Mouse (Mus musculus) limb, embryonic 14.5 days (tissue): ENCODE data around the gene Tm9sf1. TPM values are rescaled to one million over a fixed set of nuclear protein-coding genes. Genes with fewer than 3 reads are reported as not detected.

Experiments used
- ATAC-seq: fragments of 200-750 bp; cut with Nextera tagmentation; 2 replicates; pipeline ENCODE4 v1.8.0; 2017; ENCODE audit warnings: low read depth, moderate number of reproducible peaks, moderate TSS enrichment; ENCODE audit not compliant: low FRiP score
- DNase-seq: peaks from one replicate; pipeline ENCODE4 v3.0.0-alpha.2; 2015; ENCODE audit warnings: low spot score
- H3K27ac ChIP-seq: fragments of 300-500 bp; sonication (generic); replicated peaks from 2 replicates; pipeline ENCODE4 v1.5.1; 2014; ENCODE audit warnings: low read depth, mild to moderate bottlenecking, low read length, moderate library complexity, mixed read lengths
- H3K27me3 ChIP-seq: fragments of 300-500 bp; sonication (generic); 2 replicates; pipeline ENCODE4 v1.6.1; 2014; ENCODE audit warnings: low read length, mixed read lengths; ENCODE audit not compliant: control insufficient read depth, insufficient read depth
- H3K36me3 ChIP-seq: fragments of 300-500 bp; sonication (generic); 2 replicates; pipeline ENCODE4 v1.6.1; 2014; ENCODE audit warnings: mild to moderate bottlenecking, low read length, moderate library complexity, mixed read lengths; ENCODE audit not compliant: control insufficient read depth, insufficient read depth
- H3K4me1 ChIP-seq: fragments of 300-500 bp; sonication (generic); 2 replicates; pipeline ENCODE4 v1.6.1; 2014; ENCODE audit warnings: antibody characterized with exemption, low read length, mixed read lengths; ENCODE audit not compliant: control insufficient read depth, insufficient read depth
- H3K4me2 ChIP-seq: fragments of 300-500 bp; sonication (generic); replicated peaks from 2 replicates; pipeline ENCODE4 v1.6.1; 2014; ENCODE audit warnings: low read depth, mild to moderate bottlenecking, low read length, moderate library complexity; ENCODE audit not compliant: severe bottlenecking
- H3K4me3 ChIP-seq: fragments of 300-500 bp; sonication (generic); replicated peaks from 2 replicates; pipeline ENCODE4 v1.5.1; 2014; ENCODE audit warnings: low read length
- H3K9ac ChIP-seq: fragments of 300-500 bp; sonication (generic); 2 replicates; pipeline ENCODE4 v1.6.1; 2014; ENCODE audit warnings: mild to moderate bottlenecking, low read depth, low read length, moderate library complexity; ENCODE audit not compliant: severe bottlenecking
- H3K9me3 ChIP-seq: fragments of 300-500 bp; sonication (generic); 2 replicates; pipeline ENCODE4 v1.6.1; 2016; ENCODE audit warnings: low read length; ENCODE audit not compliant: control insufficient read depth
- POLR2A ChIP-seq: fragments of 200-500 bp; IDR thresholded peaks from 2 replicates; pipeline ENCODE4 v1.8.0; 2012; ENCODE audit warnings: inconsistent platforms, mild to moderate bottlenecking, moderate library complexity, borderline replicate concordance; ENCODE audit not compliant: insufficient read depth, insufficient read length; ENCODE audit errors: extremely low read depth
- WGBS: fragments of 180-500 bp; shearing (Covaris S2); extraction: QIAGEN DNeasy Blood & Tissue Kit; methylation state at CpG from one replicate; pipeline ENCODE4 v1.1.7; 2014; 5-methylcytosine and 5-hydroxymethylcytosine counted together
- polyA plus RNA-seq, 2 experiments: library from polyadenylated mRNA; depleted of rRNA in 1 of 2; stranded (reverse) in 1 of 2; unstranded in 1 of 2; fragments of >200 nt; fragmentation: Nextera tagmentation in 1 of 2; extraction: Ambion mirVana in 1 of 2; gene quantifications; 2 replicates each; pipeline versions ENCODE4 v1.2.1 to v1.2.3; 2012 to 2014

The Tm9sf1 gene
- polyA plus RNA-seq, 2 experiments = 92.3 to 111 TPM

- Histone ChIP-seq H3K9me3 (no peaks in the 10 kb centered on the region), H3K27ac (peak overlapping the region; percentile 45; the same call in 1 of the 2 replicates), H3K4me3 (peak overlapping the region; percentile 74), H3K36me3 (peaks cover 35% of the 10 kb centered on the region), H3K27me3 (no peaks in the 10 kb centered on the region), H3K9ac (peak overlapping the region; percentile 78), H3K4me1 (peaks cover 10% of the 10 kb centered on the region), H3K4me2 (peak overlapping the region; percentile 59)
- 76% methylated on average over 7 of the region's 7 CpGs for WGBS
- no peak for TF ChIP-seq POLR2A
- ATAC-seq = no peak
- no peak for DNase-seq
Measured at GRCm38 (mm10) chr14:55672741-55673060, 29.1 kb upstream of the Tm9sf1 start.

- peak; percentile 95 for DNase-seq
- no peaks in the 10 kb centered on the region for H3K27me3 ChIP-seq
- WGBS = under 1% methylated on average over 38 of the region's 38 CpGs
- peak within 1 kb of the TSS; percentile 74 for H3K4me3 ChIP-seq
- H3K9me3 ChIP-seq = no peaks in the 10 kb centered on the region
- H3K27ac ChIP-seq = peak within 1 kb of the TSS; percentile 89
- H3K4me2 ChIP-seq = peak within 1 kb of the TSS; percentile 59
- peaks cover 29% of the 10 kb centered on the region for H3K36me3 ChIP-seq
- H3K4me1 ChIP-seq = peaks cover 10% of the 10 kb centered on the region
- peak within 1 kb of the TSS; percentile 78 for H3K9ac ChIP-seq
- ATAC-seq = peak; percentile 97
- TF ChIP-seq POLR2A = 0 out of 2 replicates have a peak, but pooled peaks have one; percentile 42
Measured at GRCm38 (mm10) chr14:55671833-55672740, 28.5 kb upstream of the Tm9sf1 start, which contains the start of the genes Gmpr2 and Nedd8. TSS of gene Gmpr2 (plus strand) at chr14:55671941. TSS of gene Nedd8 (minus strand) at chr14:55672124.

- Histone ChIP-seq H3K4me2 (peak overlapping the region; percentile 59), H3K9ac (peak overlapping the region; percentile 78), H3K9me3 (no peaks in the 10 kb centered on the region), H3K27ac (peak overlapping the region; percentile 89), H3K36me3 (peaks cover 27% of the 10 kb centered on the region), H3K4me3 (peak overlapping the region; percentile 74), H3K4me1 (peaks cover 10% of the 10 kb centered on the region), H3K27me3 (no peaks in the 10 kb centered on the region)
- WGBS = 0% methylated on average over 12 of the region's 12 CpGs
- TF ChIP-seq POLR2A = no peak
- ATAC-seq = peak; percentile 32
- no peak for DNase-seq
Measured at GRCm38 (mm10) chr14:55671486-55671832, 27.9 kb upstream of the Tm9sf1 start.

- peak overlapping the region; percentile 53 for H3K27ac ChIP-seq
- ATAC-seq = no peak; the same call in 1 of the 2 replicates
- 25% methylated on average over 2 of the region's 2 CpGs for WGBS
- no peaks in the 10 kb centered on the region for H3K27me3 ChIP-seq
- TF ChIP-seq POLR2A = no peak
- peak overlapping the region; percentile 59 for H3K4me2 ChIP-seq
- H3K36me3 ChIP-seq = peaks cover 37% of the 10 kb centered on the region
- H3K4me3 ChIP-seq = peak overlapping the region; percentile 62
- peaks cover 5% of the 10 kb centered on the region for H3K4me1 ChIP-seq
- no peaks in the 10 kb centered on the region for H3K9me3 ChIP-seq
- DNase-seq = no peak
- H3K9ac ChIP-seq = peak overlapping the region; percentile 68; the same call in 1 of the 2 replicates
Measured at GRCm38 (mm10) chr14:55660636-55661035, 17.0 kb upstream of the Tm9sf1 start.

GRCm38 (mm10) chr14:55659960-55660573 is 16.5 kb upstream of the Tm9sf1 start, which contains the start of gene Mdp1:
TSS of gene Mdp1 (minus strand) at chr14:55660508.
- H3K4me3 ChIP-seq = peak within 1 kb of the TSS; percentile 62
- H3K4me2 ChIP-seq = peak within 1 kb of the TSS; percentile 59
- H3K9ac ChIP-seq = peak within 1 kb of the TSS; percentile 68
- H3K4me1 ChIP-seq = peaks cover 5% of the 10 kb centered on the region
- peaks cover 37% of the 10 kb centered on the region for H3K36me3 ChIP-seq
- TF ChIP-seq POLR2A = no peak
- no peaks in the 10 kb centered on the region for H3K9me3 ChIP-seq
- DNase-seq = peak; percentile 91
- WGBS = under 1% methylated on average over 39 of the region's 39 CpGs
- peak; percentile 94 for ATAC-seq
- H3K27me3 ChIP-seq = no peaks in the 10 kb centered on the region
- peak within 1 kb of the TSS; percentile 79 for H3K27ac ChIP-seq
